Mouse (Mus musculus) intestine, embryonic 14.5 days (tissue): ENCODE measurements at regions not wholly inside any gene's neighbourhood (a gene's known extent, or its start where the extent isn't known, plus 50 kb on each side); places are given as distances from the start of the nearest gene placed in this dataset.
A peak's percentile ranks its signal among the peaks of the same experiment; 100 is the strongest.

Experiments
- ATAC-seq: fragments of 200-750 bp; cut with Nextera tagmentation; replicated peaks from 2 replicates; pipeline ENCODE4 v1.8.0; 2017; ENCODE audit warnings: low read depth, moderate number of reproducible peaks, moderate TSS enrichment, moderate library complexity; ENCODE audit not compliant: low FRiP score, low TSS enrichment
- DNase-seq: peaks from one replicate; pipeline ENCODE4 v3.0.0-alpha.2; 2018; ENCODE audit warnings: low spot score
- H3K27ac ChIP-seq: fragments of 300-500 bp; sonication (generic); 2 replicates; pipeline ENCODE4 v1.5.1; 2014; ENCODE audit warnings: low read depth, mild to moderate bottlenecking, control low read depth
- H3K27me3 ChIP-seq: fragments of 300-500 bp; sonication (generic); replicated peaks from 2 replicates; pipeline ENCODE4 v1.6.1; 2014; ENCODE audit warnings: low read length, control low read depth; ENCODE audit not compliant: control insufficient read depth, insufficient read depth
- H3K36me3 ChIP-seq: fragments of 300-500 bp; sonication (generic); 2 replicates; pipeline ENCODE4 v1.6.1; 2014; ENCODE audit warnings: low read length, control low read depth; ENCODE audit not compliant: control insufficient read depth, insufficient read depth
- H3K4me1 ChIP-seq: fragments of 300-500 bp; sonication (generic); replicated peaks from 2 replicates; pipeline ENCODE4 v1.6.1; 2014; ENCODE audit warnings: low read length, control low read depth, mixed read lengths; ENCODE audit not compliant: control insufficient read depth, insufficient read depth
- H3K4me2 ChIP-seq: fragments of 300-500 bp; sonication (generic); 2 replicates; pipeline ENCODE4 v1.6.1; 2014; ENCODE audit warnings: low read length
- H3K4me3 ChIP-seq: fragments of 300-500 bp; sonication (generic); 2 replicates; pipeline ENCODE4 v1.5.1; 2014; ENCODE audit warnings: low read depth, low read length, control low read depth, mixed read lengths
- H3K9ac ChIP-seq: fragments of 300-500 bp; sonication (generic); 2 replicates; pipeline ENCODE4 v1.6.1; 2014; ENCODE audit warnings: mild to moderate bottlenecking, low read length
- H3K9me3 ChIP-seq: fragments of 300-500 bp; sonication (generic); 2 replicates; pipeline ENCODE4 v1.6.1; 2016; ENCODE audit warnings: low read length, control low read depth; ENCODE audit not compliant: control insufficient read depth
- WGBS: fragments of 180-500 bp; shearing (Covaris S2); extraction: QIAGEN DNeasy Blood & Tissue Kit; methylation state at CpG from one replicate; pipeline ENCODE4 v1.1.7; 2014; 5-methylcytosine and 5-hydroxymethylcytosine counted together

DNA sequence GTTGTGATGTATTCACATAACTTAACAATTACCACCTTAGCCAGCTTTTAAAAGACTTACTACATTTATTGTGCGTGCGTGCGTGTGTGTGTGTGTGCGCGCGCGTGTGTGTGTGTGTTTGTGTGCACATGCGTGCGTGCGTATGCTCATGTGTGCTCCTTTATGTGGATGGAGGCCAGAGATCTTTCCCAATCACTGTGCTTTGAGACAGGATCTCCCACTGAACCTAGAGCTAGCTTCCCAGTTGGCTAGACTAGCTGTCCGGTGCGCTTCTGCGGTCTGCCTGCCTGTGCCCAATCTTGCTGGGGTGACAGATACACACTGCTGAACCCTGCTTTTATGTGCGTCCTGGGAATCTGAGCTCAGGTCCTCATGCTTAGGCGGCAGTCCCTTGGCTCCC lies 50.1 kb upstream of the Arhgap29 start:
- ATAC-seq: no peak
- Histone ChIP-seq H3K9me3 (no peaks in the 10 kb centered on the region), H3K27me3 (no peaks in the 10 kb centered on the region), H3K4me3 (no peak overlapping the region), H3K4me2 (no peak overlapping the region), H3K27ac (no peak overlapping the region), H3K4me1 (no peaks in the 10 kb centered on the region), H3K9ac (no peak overlapping the region), H3K36me3 (no peaks in the 10 kb centered on the region)
- no peak for DNase-seq
- 92% methylated on average over 15 of the region's 15 CpGs for WGBS

DNA sequence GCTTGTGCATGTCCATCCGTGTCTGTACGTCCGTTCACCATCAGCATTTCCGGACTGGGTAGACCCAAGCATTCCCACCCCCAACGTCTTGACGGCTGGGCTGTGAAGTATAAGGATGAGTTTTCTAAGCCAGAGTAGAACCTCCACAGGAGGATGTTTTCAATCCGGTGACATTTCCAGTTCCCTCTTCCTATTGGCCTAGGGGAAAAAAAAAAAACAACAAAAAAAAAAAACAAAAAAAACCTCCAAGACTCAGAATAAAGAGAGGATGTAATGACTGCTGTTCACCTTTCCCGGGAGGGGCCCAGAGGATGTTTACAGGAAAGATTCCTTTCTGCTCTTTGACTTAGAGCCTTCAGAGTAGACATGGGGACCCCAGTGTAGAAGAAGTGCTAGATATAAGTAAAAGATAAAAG lies 51.9 kb upstream of the Arhgap29 start:
- no peak overlapping the region for H3K27ac ChIP-seq

DNA sequence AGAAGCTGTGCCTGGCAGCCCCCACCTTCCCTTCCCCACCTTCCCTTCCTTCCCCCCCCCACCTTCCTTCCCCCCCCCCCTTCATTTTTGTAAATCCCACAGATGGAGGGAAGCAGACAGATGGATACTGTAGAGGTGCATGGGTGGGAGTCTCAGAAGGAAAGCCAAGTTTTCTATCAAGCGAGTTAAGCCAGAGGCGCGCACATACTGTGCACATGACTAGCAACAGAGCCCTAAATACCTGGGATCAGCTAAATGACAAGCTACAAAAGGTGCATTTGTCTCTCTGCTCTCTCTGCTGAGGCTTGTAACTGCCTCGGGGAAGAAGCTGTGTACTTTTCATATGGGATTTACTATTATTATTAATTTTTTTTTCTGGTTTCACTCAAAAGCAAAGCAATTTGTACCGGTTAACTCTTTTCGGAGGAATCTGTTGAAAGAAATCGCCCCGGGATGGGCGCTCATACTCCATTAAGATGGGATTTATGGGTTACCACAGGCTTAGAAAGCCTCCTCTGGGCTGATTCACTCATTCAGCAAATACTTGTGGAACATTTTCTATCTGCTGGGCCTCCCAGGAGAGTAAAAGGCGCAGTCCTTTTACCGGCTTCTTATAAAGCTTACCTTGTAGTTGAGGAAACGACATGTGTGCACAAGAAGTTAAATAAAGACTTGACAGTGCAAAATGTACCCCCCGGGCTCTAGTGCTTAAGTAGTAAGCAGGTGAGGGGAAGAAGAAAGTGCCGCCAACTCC lies 54.3 kb upstream of the Arhgap29 start:
- no peak overlapping the region for H3K27ac ChIP-seq

More for the DNA sequence above, 51.9 kb upstream of the Arhgap29 start:
- Histone ChIP-seq H3K36me3 (no peaks in the 10 kb centered on the region), H3K4me3 (no peak overlapping the region), H3K4me1 (no peaks in the 10 kb centered on the region), H3K4me2 (no peak overlapping the region), H3K9ac (no peak overlapping the region), H3K9me3 (no peaks in the 10 kb centered on the region), H3K27me3 (no peaks in the 10 kb centered on the region)
- WGBS: 68% methylated on average over 8 of the region's 8 CpGs
- ATAC-seq (no peak), DNase-seq (no peak)

DNA sequence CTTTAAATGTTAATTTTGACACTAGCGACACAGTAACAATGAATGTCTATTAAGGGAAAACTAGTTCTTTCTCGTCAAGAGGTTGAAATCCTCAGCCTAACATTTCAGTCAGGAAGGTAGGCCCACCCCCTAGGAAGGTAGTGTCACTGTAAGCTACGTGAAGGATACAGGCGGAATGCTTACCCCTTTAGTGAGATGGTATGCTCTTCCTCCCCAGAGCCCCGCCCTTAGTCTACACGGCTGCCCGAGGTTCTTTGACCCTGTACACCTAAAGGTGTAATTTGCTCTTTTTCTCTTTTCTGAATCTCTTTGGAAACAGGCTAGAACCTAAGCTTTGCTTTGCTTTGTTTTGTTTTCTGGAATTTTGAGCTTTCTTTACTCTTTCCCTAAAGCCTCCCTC lies 58.7 kb upstream of the Arhgap29 start:
- H3K9me3 ChIP-seq: no peaks in the 10 kb centered on the region
- H3K4me2 ChIP-seq: no peak overlapping the region
- no peak overlapping the region for H3K9ac ChIP-seq
- no peak overlapping the region for H3K27ac ChIP-seq
- no peak for ATAC-seq
- H3K27me3 ChIP-seq: no peaks in the 10 kb centered on the region
- DNase-seq: no peak
- H3K36me3 ChIP-seq: no peaks in the 10 kb centered on the region
- no peak overlapping the region for H3K4me3 ChIP-seq
- no peaks in the 10 kb centered on the region; the same call in 1 of the 2 replicates for H3K4me1 ChIP-seq
- 70% methylated on average over 7 of the region's 7 CpGs for WGBS

More for the DNA sequence above, 54.3 kb upstream of the Arhgap29 start:
- no peaks in the 10 kb centered on the region for H3K9me3 ChIP-seq
- no peak overlapping the region for H3K4me2 ChIP-seq
- H3K9ac ChIP-seq: no peak overlapping the region
- 0 out of 2 replicates have a peak, but pooled peaks have one; percentile 40 for ATAC-seq
- no peak overlapping the region for H3K4me3 ChIP-seq
- no peaks in the 10 kb centered on the region for H3K36me3 ChIP-seq
- WGBS: 69% methylated on average over 14 of the region's 14 CpGs
- DNase-seq: no peak
- H3K27me3 ChIP-seq: no peaks in the 10 kb centered on the region
- no peaks in the 10 kb centered on the region for H3K4me1 ChIP-seq

DNA sequence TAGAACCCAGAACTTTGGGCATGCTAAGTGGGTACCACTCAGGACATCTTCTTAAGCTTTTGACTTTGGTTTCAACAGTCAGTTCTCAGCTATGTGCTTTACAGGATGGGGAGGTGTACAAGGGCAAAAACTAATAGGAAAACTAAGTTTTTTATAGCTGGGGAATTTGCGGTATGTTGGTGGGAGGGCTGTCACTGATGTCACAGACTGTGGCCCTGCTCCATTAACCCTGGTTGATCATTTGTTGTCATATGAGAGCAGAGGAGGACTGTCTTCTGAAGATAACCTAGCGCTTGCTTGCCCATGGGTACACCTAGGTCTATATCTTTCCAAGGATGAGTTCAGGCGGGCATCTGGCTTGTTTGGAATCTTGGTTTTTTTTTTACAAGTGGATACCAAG lies 59.7 kb upstream of the Arhgap29 start:
- no peaks in the 10 kb centered on the region for H3K36me3 ChIP-seq
- 92% methylated on average over 3 of the region's 3 CpGs for WGBS
- H3K9me3 ChIP-seq: no peaks in the 10 kb centered on the region
- no peak for DNase-seq
- H3K4me1 ChIP-seq: no peaks in the 10 kb centered on the region; the same call in 1 of the 2 replicates
- H3K27ac ChIP-seq: no peak overlapping the region
- no peak overlapping the region for H3K4me2 ChIP-seq
- H3K4me3 ChIP-seq: no peak overlapping the region
- H3K9ac ChIP-seq: no peak overlapping the region
- H3K27me3 ChIP-seq: no peaks in the 10 kb centered on the region
- ATAC-seq: no peak

DNA sequence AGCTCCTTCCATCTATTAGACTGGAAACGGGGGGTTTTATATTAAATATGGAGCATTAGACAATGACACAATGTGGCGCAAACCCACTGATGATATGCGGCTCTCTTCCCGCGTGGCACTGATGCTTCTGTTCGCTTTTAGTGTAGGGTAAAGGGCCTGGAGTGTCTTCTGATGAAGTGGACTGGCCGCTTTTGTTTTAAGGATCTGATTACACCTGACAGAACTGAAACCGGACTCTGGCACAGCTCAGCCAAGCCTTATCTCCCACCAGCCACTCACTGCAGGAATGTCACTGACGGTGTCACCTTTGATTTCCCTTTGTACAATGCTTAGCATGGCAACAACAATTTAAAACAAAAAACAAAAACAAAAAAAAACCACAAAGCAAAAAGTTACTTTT lies 61.0 kb upstream of the Arhgap29 start:
- H3K27ac ChIP-seq: no peak overlapping the region
- ATAC-seq: no peak
- H3K4me2 ChIP-seq: no peak overlapping the region
- no peaks in the 10 kb centered on the region for H3K36me3 ChIP-seq
- no peaks in the 10 kb centered on the region for H3K9me3 ChIP-seq
- no peaks in the 10 kb centered on the region; the same call in 1 of the 2 replicates for H3K4me1 ChIP-seq
- DNase-seq: no peak
- no peak overlapping the region for H3K9ac ChIP-seq
- H3K27me3 ChIP-seq: no peaks in the 10 kb centered on the region
- H3K4me3 ChIP-seq: no peak overlapping the region
- 27% methylated on average over 9 of the region's 9 CpGs for WGBS

DNA sequence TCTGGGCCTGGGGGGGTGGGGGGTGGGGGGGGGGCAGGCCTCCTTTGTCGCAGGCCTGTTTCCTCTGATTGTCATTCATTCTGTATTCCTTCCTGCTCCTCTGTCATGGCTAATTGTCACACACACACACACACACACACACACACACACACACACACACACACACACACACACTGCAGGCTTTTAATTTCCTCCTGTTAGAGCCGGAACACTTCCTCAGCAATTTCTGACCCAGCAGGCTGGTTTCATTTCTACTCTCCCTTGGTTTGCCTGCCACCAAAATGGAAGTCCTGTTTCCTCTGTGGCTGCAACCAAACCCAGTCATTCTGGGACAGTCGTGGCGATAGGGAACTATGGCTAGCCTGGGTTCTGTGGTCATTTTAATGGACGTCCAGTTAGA lies 61.8 kb upstream of the Arhgap29 start:
- Histone ChIP-seq H3K36me3 (no peaks in the 10 kb centered on the region), H3K27ac (no peak overlapping the region), H3K27me3 (no peaks in the 10 kb centered on the region), H3K9me3 (no peaks in the 10 kb centered on the region), H3K4me2 (no peak overlapping the region), H3K9ac (no peak overlapping the region), H3K4me1 (peaks cover under 1% of the 10 kb centered on the region; the same call in 1 of the 2 replicates), H3K4me3 (no peak overlapping the region)
- 51% methylated on average over 5 of the region's 5 CpGs for WGBS
- ATAC-seq (no peak), DNase-seq (no peak)

DNA sequence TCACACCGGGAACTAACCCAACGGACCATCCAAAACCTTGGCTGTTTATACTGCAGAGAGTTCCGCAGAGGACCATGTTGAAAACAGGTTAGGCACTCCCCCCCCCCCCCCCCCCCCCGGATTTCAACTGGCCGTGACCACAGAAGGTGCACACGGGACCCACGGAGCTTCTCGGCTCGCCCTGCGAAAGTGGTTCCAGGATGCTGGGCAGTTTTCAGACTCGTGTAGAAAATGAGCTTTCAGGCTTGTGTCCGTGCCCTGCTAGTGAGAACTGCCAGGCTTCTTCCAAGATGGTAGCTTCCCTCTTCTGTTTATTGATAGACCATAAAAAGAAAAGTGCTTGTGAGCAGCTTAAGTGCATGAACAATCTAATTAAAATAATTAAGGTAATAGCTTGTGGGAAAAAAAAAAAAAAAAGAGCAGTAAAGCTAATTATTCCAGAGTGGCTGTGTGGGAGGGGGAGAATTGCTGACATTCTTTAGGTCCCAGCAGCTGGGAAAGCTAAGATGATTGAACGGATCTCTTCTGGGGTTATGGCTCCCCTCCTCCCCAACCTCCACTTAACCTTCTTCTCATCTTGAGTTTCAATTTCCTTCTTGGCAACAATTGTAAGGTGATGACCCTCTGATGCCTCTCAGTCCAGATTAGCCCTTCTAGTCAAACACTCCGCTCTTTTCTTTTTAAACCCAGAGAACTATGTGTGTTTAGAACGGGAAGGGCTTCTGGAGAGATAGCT lies 65.3 kb upstream of the Arhgap29 start:
- no peak for DNase-seq
- Histone ChIP-seq H3K9ac (no peak overlapping the region), H3K27me3 (no peaks in the 10 kb centered on the region), H3K4me3 (no peak overlapping the region), H3K27ac (no peak overlapping the region), H3K9me3 (no peaks in the 10 kb centered on the region), H3K36me3 (no peaks in the 10 kb centered on the region), H3K4me2 (0 out of 2 replicates have a peak overlapping the region, but pooled peaks have one; percentile 0), H3K4me1 (peaks cover 5% of the 10 kb centered on the region; the same call in 1 of the 2 replicates)
- 13% methylated on average over 15 of the region's 15 CpGs for WGBS
- no peak for ATAC-seq
